Mouse (Mus musculus): ENCODE data around the gene Zfand6. TPM values are rescaled to one million over a fixed set of nuclear protein-coding genes. Genes with fewer than 3 reads are reported as not detected.

Gene Zfand6
- polyA plus RNA-seq, 1 experiment, result 195 TPM

DNA sequence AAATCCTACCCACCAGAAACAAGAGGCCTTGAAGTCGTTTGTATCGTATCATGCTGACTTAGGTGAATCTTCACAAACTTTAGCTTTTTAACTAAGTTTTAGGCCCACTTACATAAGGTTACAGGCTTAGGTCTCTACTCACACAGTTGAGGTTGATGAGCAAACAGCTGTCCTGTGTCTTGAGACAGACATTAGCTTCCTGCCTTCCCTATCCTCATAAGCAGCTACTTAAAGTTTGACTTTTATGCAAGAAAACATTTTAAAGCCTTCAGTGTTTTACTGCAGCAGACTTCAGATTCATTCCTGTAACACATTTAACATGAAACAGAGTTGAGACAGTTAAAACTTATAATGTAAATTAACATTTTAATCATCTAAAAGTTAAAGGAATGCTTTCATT lies 37.0 kb downstream of the Zfand6 start:
- TF ChIP-seq CTCF (IDR thresholded peaks at IDR 0.05; ENCODE audit: low read depth, low read length), result no peak
- TF ChIP-seq POLR2A (IDR thresholded peaks at IDR 0.05; ENCODE audit: borderline replicate concordance, low read depth, low read length), result no peak
- Histone ChIP-seq H3K4me1 (ENCODE audit: control insufficient read depth, insufficient read depth, low read length) (peaks cover 3% of the 10 kb centered on the region), H3K4me3 (ENCODE audit: insufficient read depth, low read length) (no peak overlapping the region), H3K27ac (ENCODE audit: insufficient read depth, low read depth, low read length) (no peak overlapping the region)

DNA sequence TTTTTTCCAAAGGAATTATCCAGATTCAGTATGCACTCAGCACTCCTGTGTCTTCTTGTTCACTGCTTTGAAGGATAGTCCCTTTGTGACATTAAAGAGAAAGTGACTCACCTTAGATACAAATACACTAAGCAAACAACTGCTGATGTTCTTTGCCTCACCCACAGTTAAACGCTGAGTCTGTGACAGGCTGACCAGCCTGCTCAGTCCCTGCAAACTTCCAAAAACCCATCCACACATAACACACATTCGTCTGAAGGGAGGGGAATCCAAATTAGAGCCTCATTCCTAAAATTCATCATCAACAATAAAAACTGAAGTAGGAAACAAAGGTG lies 37.8 kb downstream of the Zfand6 start:
- H3K4me3 ChIP-seq (ENCODE audit: insufficient read depth, low read length), result no peak overlapping the region
- peaks cover 3% of the 10 kb centered on the region for H3K4me1 ChIP-seq (ENCODE audit: control insufficient read depth, insufficient read depth, low read length)
- TF ChIP-seq POLR2A (IDR thresholded peaks at IDR 0.05; ENCODE audit: borderline replicate concordance, low read depth, low read length), result no peak
- TF ChIP-seq CTCF (IDR thresholded peaks at IDR 0.05; ENCODE audit: low read depth, low read length), result no peak
- H3K27ac ChIP-seq (ENCODE audit: insufficient read depth, low read depth, low read length), result no peak overlapping the region

- no peak overlapping the region for H3K4me3 ChIP-seq (ENCODE audit: insufficient read depth, low read length)
- TF ChIP-seq CTCF (IDR thresholded peaks at IDR 0.05; ENCODE audit: low read depth, low read length), result no peak
- TF ChIP-seq POLR2A (IDR thresholded peaks at IDR 0.05; ENCODE audit: borderline replicate concordance, low read depth, low read length), result no peak
- no peak overlapping the region for H3K27ac ChIP-seq (ENCODE audit: insufficient read depth, low read depth, low read length)
- H3K4me1 ChIP-seq (ENCODE audit: control insufficient read depth, insufficient read depth, low read length), result peaks cover 3% of the 10 kb centered on the region
Measured at GRCm38 (mm10) chr7:84651303-84651986, 38.3 kb downstream of the Zfand6 start.

GRCm38 (mm10) chr7:84649016-84649415 lies 40.7 kb downstream of the Zfand6 start:
- H3K27ac ChIP-seq (ENCODE audit: insufficient read depth, low read depth, low read length), result no peak overlapping the region
- TF ChIP-seq POLR2A (IDR thresholded peaks at IDR 0.05; ENCODE audit: borderline replicate concordance, low read depth, low read length) (no peak), CTCF (IDR thresholded peaks at IDR 0.05; ENCODE audit: low read depth, low read length) (no peak)
- no peaks in the 10 kb centered on the region for H3K4me1 ChIP-seq (ENCODE audit: control insufficient read depth, insufficient read depth, low read length)
- no peak overlapping the region for H3K4me3 ChIP-seq (ENCODE audit: insufficient read depth, low read length)

- H3K4me1 ChIP-seq (ENCODE audit: control insufficient read depth, insufficient read depth, low read length), result peaks cover under 1% of the 10 kb centered on the region; the same call in 1 of the 2 replicates
- no peak for TF ChIP-seq CTCF (IDR thresholded peaks at IDR 0.05; ENCODE audit: low read depth, low read length)
- TF ChIP-seq POLR2A (IDR thresholded peaks at IDR 0.05; ENCODE audit: borderline replicate concordance, low read depth, low read length), result no peak
- no peak overlapping the region for H3K27ac ChIP-seq (ENCODE audit: insufficient read depth, low read depth, low read length)
- H3K4me3 ChIP-seq (ENCODE audit: insufficient read depth, low read length), result no peak overlapping the region
Measured at GRCm38 (mm10) chr7:84646256-84646655, 43.5 kb downstream of the Zfand6 start.

GRCm38 (mm10) chr7:84643270-84643998 lies 46.3 kb downstream of the Zfand6 start:
- no peak overlapping the region for H3K27ac ChIP-seq (ENCODE audit: insufficient read depth, low read depth, low read length)
- H3K4me3 ChIP-seq (ENCODE audit: insufficient read depth, low read length), result no peak overlapping the region
- H3K4me1 ChIP-seq (ENCODE audit: control insufficient read depth, insufficient read depth, low read length), result peaks cover 5% of the 10 kb centered on the region
- TF ChIP-seq CTCF (IDR thresholded peaks at IDR 0.05; ENCODE audit: low read depth, low read length) (no peak), POLR2A (IDR thresholded peaks at IDR 0.05; ENCODE audit: borderline replicate concordance, low read depth, low read length) (no peak)

- Histone ChIP-seq H3K27ac (ENCODE audit: insufficient read depth, low read depth, low read length) (no peak overlapping the region), H3K4me3 (ENCODE audit: insufficient read depth, low read length) (no peak overlapping the region)
- TF ChIP-seq POLR2A (IDR thresholded peaks at IDR 0.05; ENCODE audit: borderline replicate concordance, low read depth, low read length) (no peak), CTCF (IDR thresholded peaks at IDR 0.05; ENCODE audit: low read depth, low read length) (no peak)
Measured at GRCm38 (mm10) chr7:84642159-84642928, 47.4 kb downstream of the Zfand6 start.

GRCm38 (mm10) chr7:84636939-84637338 lies 52.8 kb downstream of the Zfand6 start:
- TF ChIP-seq POLR2A (IDR thresholded peaks at IDR 0.05; ENCODE audit: borderline replicate concordance, low read depth, low read length) (no peak), CTCF (IDR thresholded peaks at IDR 0.05; ENCODE audit: low read depth, low read length) (no peak)
- no peak overlapping the region for H3K27ac ChIP-seq (ENCODE audit: insufficient read depth, low read depth, low read length)

More at GRCm38 (mm10) chr7:84642159-84642928, 47.4 kb downstream of the Zfand6 start:
- peaks cover 5% of the 10 kb centered on the region for H3K4me1 ChIP-seq (ENCODE audit: control insufficient read depth, insufficient read depth, low read length)

DNA sequence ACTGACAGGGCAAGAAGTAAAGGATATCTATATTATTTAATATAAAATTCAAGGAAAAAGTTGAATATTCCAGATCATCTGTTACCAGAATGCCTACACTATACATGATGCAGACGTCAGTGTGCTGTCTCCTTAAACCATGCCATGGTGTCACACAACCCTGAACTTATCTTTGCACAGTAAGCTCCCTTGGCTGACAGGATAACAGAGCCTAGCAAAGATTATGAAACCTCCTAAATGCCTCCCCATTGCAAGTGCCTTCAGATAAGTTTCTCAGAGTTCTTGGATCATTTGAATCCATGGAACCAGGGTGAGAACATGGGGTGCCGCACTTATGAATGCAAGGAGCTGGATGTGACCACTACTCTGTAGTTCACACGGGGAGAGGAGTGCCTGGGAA lies 57.9 kb downstream of the Zfand6 start:
- Histone ChIP-seq H3K27ac (ENCODE audit: insufficient read depth, low read depth, low read length) (no peak overlapping the region), H3K4me1 (ENCODE audit: control insufficient read depth, insufficient read depth, low read length) (no peaks in the 10 kb centered on the region), H3K4me3 (ENCODE audit: insufficient read depth, low read length) (no peak overlapping the region)
- TF ChIP-seq POLR2A (IDR thresholded peaks at IDR 0.05; ENCODE audit: borderline replicate concordance, low read depth, low read length) (no peak), CTCF (IDR thresholded peaks at IDR 0.05; ENCODE audit: low read depth, low read length) (no peak)

More at GRCm38 (mm10) chr7:84636939-84637338, 52.8 kb downstream of the Zfand6 start:
- Histone ChIP-seq H3K4me1 (ENCODE audit: control insufficient read depth, insufficient read depth, low read length) (peaks cover 5% of the 10 kb centered on the region), H3K4me3 (ENCODE audit: insufficient read depth, low read length) (no peak overlapping the region)

Measured in bone marrow macrophage, adult 2 months (primary cell).